Mouse (Mus musculus): ENCODE data around the gene Adam12.

- TF ChIP-seq CTCF (conservative IDR thresholded peaks at IDR 0.05; ENCODE audit: low read length) (no peak), NANOG (IDR thresholded peaks at IDR 0.05; ENCODE audit: borderline replicate concordance, low read length) (no peak), POU5F1 (IDR thresholded peaks at IDR 0.05; ENCODE audit: borderline replicate concordance, low read length) (no peak)
Measured at GRCm38 (mm10) chr7:134261003-134261701, 29.2 kb upstream of the Adam12 start.

Data from E14TG2a.4 (cell line).